Mouse (Mus musculus): ENCODE results near the gene Itga1.

Itga1 gene

GRCm38 (mm10) chr13:115101355-115102191, at the start of gene Itga1, which contains the start of gene Gm49395:
Itga1 (minus strand) TSS chr13:115101964.
Gm49395 (minus strand) TSS chr13:115101921.
- peak; percentile 88 for DNase-seq (ENCODE audit: low spot score)

GRCm38 (mm10) chr13:115150602-115151001, 48.8 kb upstream of the Itga1 start:
- DNase-seq (ENCODE audit: low spot score): no peak

- DNase-seq (ENCODE audit: low spot score): no peak
Observed at GRCm38 (mm10) chr13:115149849-115150248, 48.1 kb upstream of the Itga1 start.

- DNase-seq (ENCODE audit: low spot score): no peak
Observed at GRCm38 (mm10) chr13:115143575-115143974, 41.8 kb upstream of the Itga1 start.

- DNase-seq (ENCODE audit: low spot score): no peak
Observed at GRCm38 (mm10) chr13:115142066-115142465, 40.3 kb upstream of the Itga1 start.

GRCm38 (mm10) chr13:115138513-115138912, 36.7 kb upstream of the Itga1 start:
- DNase-seq (ENCODE audit: low spot score): no peak

GRCm38 (mm10) chr13:115136761-115137160, 35.0 kb upstream of the Itga1 start:
- DNase-seq (ENCODE audit: low spot score): no peak

GRCm38 (mm10) chr13:115132435-115132834, 30.7 kb upstream of the Itga1 start:
- no peak for DNase-seq (ENCODE audit: low spot score)

- DNase-seq (ENCODE audit: low spot score): no peak
Observed at GRCm38 (mm10) chr13:115131381-115131780, 29.6 kb upstream of the Itga1 start.

GRCm38 (mm10) chr13:115130035-115130434, 28.3 kb upstream of the Itga1 start:
- no peak for DNase-seq (ENCODE audit: low spot score)

- DNase-seq (ENCODE audit: low spot score): peak; percentile 18
Observed at GRCm38 (mm10) chr13:115127826-115128225, 26.1 kb upstream of the Itga1 start.

- DNase-seq (ENCODE audit: low spot score): no peak
Observed at GRCm38 (mm10) chr13:115126534-115126933, 24.8 kb upstream of the Itga1 start.

- DNase-seq (ENCODE audit: low spot score): no peak
Observed at GRCm38 (mm10) chr13:115125130-115125529, 23.4 kb upstream of the Itga1 start.

GRCm38 (mm10) chr13:115124521-115124920, 22.8 kb upstream of the Itga1 start:
- DNase-seq (ENCODE audit: low spot score): no peak

- DNase-seq (ENCODE audit: low spot score): no peak
Observed at GRCm38 (mm10) chr13:115118756-115119155, 17.0 kb upstream of the Itga1 start.

GRCm38 (mm10) chr13:115118195-115118594, 16.4 kb upstream of the Itga1 start:
- DNase-seq (ENCODE audit: low spot score): no peak

- DNase-seq (ENCODE audit: low spot score): no peak
Observed at GRCm38 (mm10) chr13:115116930-115117621, 15.3 kb upstream of the Itga1 start.

GRCm38 (mm10) chr13:115109628-115110027, 7.9 kb upstream of the Itga1 start:
- DNase-seq (ENCODE audit: low spot score): no peak

- no peak for DNase-seq (ENCODE audit: low spot score)
Observed at GRCm38 (mm10) chr13:115107436-115107835, 5.7 kb upstream of the Itga1 start.

- no peak for DNase-seq (ENCODE audit: low spot score)
Observed at GRCm38 (mm10) chr13:115106183-115106582, 4.4 kb upstream of the Itga1 start.

- no peak for DNase-seq (ENCODE audit: low spot score)
Observed at GRCm38 (mm10) chr13:115102754-115103153, 990 bp upstream of the Itga1 start.

- DNase-seq (ENCODE audit: low spot score): no peak
Observed at GRCm38 (mm10) chr13:115100381-115101177, 1.2 kb downstream of the Itga1 start.

Measured in MN1 (cell line).